ENCODE assay signal across 21 mouse cellular contexts in genomic region chr16:86159021-86159815, GRCm38 (mm10).
A peak's percentile ranks its signal among the peaks of the same experiment; 100 is the strongest.
DNase-seq lines count a peak whose midpoint lies in the region; ATAC-seq lines count a peak whose summit lies in the region.
"Had no signal": no experiment of that assay in that cellular context is flagged by ENCODE, and none has a peak within 500 bp of the region (broad histone marks: within the 10 kb centered on the region; RNA-seq: fewer than 3 reads in every experiment).

No protein-coding gene starts in this region.

- no peaks in the 10 kb centered on the region for H3K9me3 ChIP-seq in heart, embryonic 11.5 days (replicated peaks; ENCODE audit: control insufficient read depth, low read length)
- H3K9me3 ChIP-seq: forebrain, embryonic 15.5 days; heart, embryonic 15.5 days; hindbrain, embryonic 13.5 days; liver, embryonic 13.5 days; lung, embryonic 15.5 days; midbrain, embryonic 12.5 days; neural tube, embryonic 15.5 days; stomach, embryonic 15.5 days had no signal

- no peak for ATAC-seq in heart, embryonic 11.5 days (replicated peaks; ENCODE audit: insufficient number of reproducible peaks, low FRiP score, low TSS enrichment)
- ATAC-seq: forebrain, embryonic 15.5 days had no signal

- no peak overlapping the region for H3K4me2 ChIP-seq in heart, embryonic 11.5 days
- H3K4me2 ChIP-seq: forebrain, embryonic 15.5 days; heart, embryonic 15.5 days; hindbrain, embryonic 13.5 days; liver, embryonic 13.5 days; lung, embryonic 15.5 days; midbrain, embryonic 12.5 days; neural tube, embryonic 15.5 days; stomach, embryonic 15.5 days had no signal

- H3K27ac ChIP-seq in heart, embryonic 11.5 days (ENCODE audit: low read depth, low read length) = no peak overlapping the region
- H3K27ac ChIP-seq: forebrain, embryonic 15.5 days; heart, embryonic 15.5 days; hindbrain, embryonic 13.5 days; layer of hippocampus, adult 2 months; left cerebral cortex, adult 2 months; liver, embryonic 13.5 days; lung, embryonic 15.5 days; midbrain, embryonic 12.5 days; neural tube, embryonic 15.5 days; stomach, embryonic 15.5 days had no signal

- H3K4me1 ChIP-seq in heart, embryonic 11.5 days (ENCODE audit: control insufficient read depth, insufficient read depth, low read length) = no peaks in the 10 kb centered on the region
- H3K4me1 ChIP-seq: forebrain, embryonic 15.5 days; heart, embryonic 15.5 days; hindbrain, embryonic 13.5 days; liver, embryonic 13.5 days; lung, embryonic 15.5 days; midbrain, embryonic 12.5 days; neural tube, embryonic 15.5 days; stomach, embryonic 15.5 days had no signal

- WGBS in heart, embryonic 11.5 days (ENCODE audit: insufficient replicate concordance) = 81% methylated on average over 4 of the region's 4 CpGs

- peak; percentile 52 to 74 for DNase-seq in heart, adult 18-20 months
- DNase-seq in urinary bladder, postnatal 14 days (ENCODE audit: low spot score) = peak; percentile 17
- DNase-seq in urinary bladder, postnatal 10 days (ENCODE audit: low spot score) = no peak
- peak; percentile 61 to 76 for DNase-seq in heart, adult 9 months (ENCODE audit: low spot score in 2 of 2)
- no peak for DNase-seq in right cerebral cortex, postnatal 36 days (ENCODE audit: low spot score in 2 of 2)
- no peak for DNase-seq in cerebellum, adult 9-11 months
- DNase-seq: cerebellum, postnatal 14 days; embryo, embryonic 11 days; liver, embryonic 13.5 days; retina, postnatal 1 day; thymus, postnatal 14 days had no signal

- no peaks in the 10 kb centered on the region for H3K36me3 ChIP-seq in heart, embryonic 11.5 days (ENCODE audit: control insufficient read depth, insufficient read depth, low read length)
- H3K36me3 ChIP-seq: forebrain, embryonic 15.5 days; heart, embryonic 15.5 days; hindbrain, embryonic 13.5 days; liver, embryonic 13.5 days; lung, embryonic 15.5 days; midbrain, embryonic 12.5 days; neural tube, embryonic 15.5 days; stomach, embryonic 15.5 days had no signal

- no peaks in the 10 kb centered on the region for H3K27me3 ChIP-seq in heart, embryonic 11.5 days (ENCODE audit: control insufficient read depth, insufficient read depth, low read length)
- H3K27me3 ChIP-seq: forebrain, embryonic 15.5 days; heart, embryonic 15.5 days; hindbrain, embryonic 13.5 days; liver, embryonic 13.5 days; lung, embryonic 15.5 days; midbrain, embryonic 12.5 days; neural tube, embryonic 15.5 days; stomach, embryonic 15.5 days had no signal

- H3K4me3 ChIP-seq in heart, embryonic 11.5 days (ENCODE audit: low read depth, low read length) = no peak overlapping the region
- H3K4me3 ChIP-seq: forebrain, embryonic 15.5 days; heart, embryonic 15.5 days; hindbrain, embryonic 13.5 days; layer of hippocampus, adult 2 months; left cerebral cortex, adult 2 months; liver, embryonic 13.5 days; lung, embryonic 15.5 days; midbrain, embryonic 12.5 days; neural tube, embryonic 15.5 days; stomach, embryonic 15.5 days had no signal

- no peak overlapping the region for H3K9ac ChIP-seq in heart, embryonic 11.5 days (ENCODE audit: low read depth, low read length)
- H3K9ac ChIP-seq: forebrain, embryonic 15.5 days; heart, embryonic 15.5 days; hindbrain, embryonic 13.5 days; liver, embryonic 13.5 days; lung, embryonic 15.5 days; midbrain, embryonic 12.5 days; neural tube, embryonic 15.5 days; stomach, embryonic 15.5 days had no signal

Comparison
In these comparisons a context has a peak if more than half of its experiments do, and no peak if none do; other contexts are left out.
1. DNase-seq: peak in heart, adult 18-20 months (2 of 2), urinary bladder, postnatal 14 days (single experiment) and heart, adult 9 months (2 of 2); none in urinary bladder, postnatal 10 days (single experiment), right cerebral cortex, postnatal 36 days (0 of 2) and cerebellum, adult 9-11 months (single experiment).